Mouse (Mus musculus) liver, adult 2 months (tissue): ENCODE measurements around the gene Dusp1. TPM values are rescaled to one million over a fixed set of nuclear protein-coding genes. Genes with fewer than 3 reads are reported as not detected.
A peak's percentile ranks its signal among the peaks of the same experiment; 100 is the strongest.

Source experiments
- DNase-seq: peaks from one replicate; pipeline ENCODE4 v3.0.0-alpha.2; 2011; ENCODE audit warnings: low read depth, low spot score; ENCODE audit errors: extremely low read depth
- H3K27ac ChIP-seq: fragments of 200-500 bp; replicated peaks from 2 replicates; pipeline ENCODE4 v1.5.1; 2012; ENCODE audit warnings: low read depth, mild to moderate bottlenecking, control low read depth, inconsistent platforms, low read length; ENCODE audit not compliant: insufficient read depth
- H3K27me3 ChIP-seq: fragments of 200-500 bp; 2 replicates; pipeline ENCODE4 v1.6.1; 2012; ENCODE audit warnings: mild to moderate bottlenecking, moderate library complexity, low read length, inconsistent platforms; ENCODE audit not compliant: control insufficient read depth, insufficient read depth
- H3K36me3 ChIP-seq: fragments of 200-500 bp; 2 replicates; pipeline ENCODE4 v1.6.1; 2012; ENCODE audit warnings: low read length, inconsistent platforms; ENCODE audit not compliant: control insufficient read depth, insufficient read depth
- H3K4me1 ChIP-seq: fragments of 200-500 bp; 2 replicates; pipeline ENCODE4 v1.6.1; 2011; ENCODE audit warnings: low read length; ENCODE audit not compliant: control insufficient read depth, insufficient read depth
- H3K4me3 ChIP-seq: fragments of 200-500 bp; 2 replicates; pipeline ENCODE4 v1.5.1; 2011; ENCODE audit warnings: low read depth, mild to moderate bottlenecking, control low read depth, low read length, moderate library complexity; ENCODE audit not compliant: insufficient read depth
- H3K79me2 ChIP-seq: fragments of 200-500 bp; 2 replicates; pipeline ENCODE4 v1.6.1; 2012; ENCODE audit warnings: inconsistent platforms, mild to moderate bottlenecking, low read length, moderate library complexity; ENCODE audit not compliant: control insufficient read depth, insufficient read depth
- H3K9ac ChIP-seq: fragments of 200-500 bp; 2 replicates; pipeline ENCODE4 v1.6.1; 2012; ENCODE audit warnings: low read depth, mild to moderate bottlenecking, control low read depth, inconsistent platforms, low read length
- CTCF ChIP-seq: fragments of 200-500 bp; IDR thresholded peaks from 2 replicates; pipeline ENCODE4 v1.5.1; 2011; ENCODE audit warnings: low read depth, low read length, control low read depth
- POLR2A ChIP-seq: fragments of 200-500 bp; IDR thresholded peaks from 2 replicates; pipeline ENCODE4 v1.6.1; 2011; ENCODE audit warnings: low read length, control low read depth; ENCODE audit not compliant: insufficient read depth; ENCODE audit errors: extremely low read depth
- WGBS: fragments of 180-500 bp; shearing (Covaris S2); methylation state at CpG from one replicate; pipeline ENCODE4 v1.1.7; 2018; 5-methylcytosine and 5-hydroxymethylcytosine counted together
- polyA plus RNA-seq: library from polyadenylated mRNA; depleted of rRNA; stranded (reverse); fragments of >200 nt; gene quantifications from 2 replicates; pipeline ENCODE4 v1.2.3, GENCODE M21; 2012; rRNA removed
- total RNA-seq: library from RNA; depleted of rRNA; stranded (reverse); fragments of >200 nt; gene quantifications from 2 replicates; pipeline ENCODE4 v1.2.3, GENCODE M21; 2014; rRNA removed

Gene Dusp1
- total and polyA plus RNA-seq, 2 experiments, result 10.5 to 22.2 TPM

- H3K4me1 ChIP-seq, result 0 out of 2 replicates have a peak, but pooled peaks cover 14% of the 10 kb centered on the region
- H3K27ac ChIP-seq, result peak overlapping the region; percentile 80
- H3K4me3 ChIP-seq, result no peak overlapping the region
- TF ChIP-seq POLR2A (no peak), CTCF (no peak)
- no peaks in the 10 kb centered on the region for H3K36me3 ChIP-seq
- no peaks in the 10 kb centered on the region for H3K79me2 ChIP-seq
- no peak overlapping the region for H3K9ac ChIP-seq
- WGBS, result 86% methylated on average over 5 of the region's 5 CpGs
- H3K27me3 ChIP-seq, result no peaks in the 10 kb centered on the region
- DNase-seq, result no peak
Measured at GRCm38 (mm10) chr17:26463432-26463831, 98.5 kb downstream of the Dusp1 start.

DNA sequence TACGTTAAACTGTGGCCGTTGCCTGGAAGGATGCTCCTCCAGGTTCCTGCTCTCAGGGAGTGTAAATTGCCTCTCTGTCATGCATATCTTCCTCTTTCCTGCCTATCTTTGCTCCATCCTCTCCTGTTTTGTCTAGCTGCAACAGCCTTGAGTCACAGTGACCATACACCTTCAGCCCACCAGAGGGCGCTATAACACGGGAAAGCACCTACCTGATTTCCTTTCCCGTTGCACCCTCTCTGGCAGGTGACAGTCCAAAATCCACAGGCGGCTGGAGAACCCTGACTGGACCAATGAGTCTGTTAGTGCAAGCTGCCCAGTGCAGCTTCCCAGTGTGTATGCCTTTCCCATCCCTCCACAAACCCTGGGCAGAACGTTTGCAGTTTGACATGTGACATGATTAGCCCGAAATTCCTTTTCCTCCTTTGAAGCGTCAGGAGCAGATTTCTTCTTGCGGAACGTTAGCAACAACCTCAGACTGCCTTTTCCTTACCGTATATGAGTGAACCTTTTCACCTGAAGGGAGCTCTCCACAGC is 99.2 kb downstream of the Dusp1 start:
- TF ChIP-seq POLR2A, result no peak
- TF ChIP-seq CTCF, result peak; percentile 83
- Histone ChIP-seq H3K27me3 (no peaks in the 10 kb centered on the region), H3K4me3 (no peak overlapping the region), H3K36me3 (no peaks in the 10 kb centered on the region), H3K27ac (no peak overlapping the region), H3K9ac (no peak overlapping the region), H3K79me2 (no peaks in the 10 kb centered on the region), H3K4me1 (0 out of 2 replicates have a peak, but pooled peaks cover 13% of the 10 kb centered on the region)
- WGBS, result 32% methylated on average over 12 of the region's 12 CpGs
- DNase-seq, result peak; percentile 71

DNA sequence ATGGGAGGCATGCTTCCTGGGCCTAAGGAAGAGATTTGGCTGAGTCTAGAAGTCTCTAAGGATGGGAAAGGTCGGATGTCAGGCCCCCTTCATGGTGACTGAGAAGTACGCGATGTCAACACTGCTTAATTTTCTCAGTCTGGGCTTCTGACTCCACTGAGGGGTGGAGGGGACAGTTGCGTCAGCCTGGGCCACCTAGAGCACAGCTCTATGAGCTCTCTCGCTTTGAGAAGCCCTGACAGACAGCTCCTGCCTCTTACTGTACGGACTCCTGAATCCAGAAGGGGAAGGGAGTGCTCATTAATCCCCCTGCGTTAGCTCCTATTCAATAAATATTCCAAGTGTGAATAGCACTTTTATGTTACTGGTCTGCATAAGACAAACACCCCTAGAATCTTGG is 103.9 kb downstream of the Dusp1 start:
- WGBS, result 73% methylated on average over 7 of the region's 7 CpGs
- H3K9ac ChIP-seq, result no peak overlapping the region
- 0 out of 2 replicates have a peak, but pooled peaks cover 2% of the 10 kb centered on the region for H3K4me1 ChIP-seq
- H3K27ac ChIP-seq, result no peak overlapping the region
- no peak for TF ChIP-seq POLR2A
- no peak for TF ChIP-seq CTCF
- no peak for DNase-seq
- no peaks in the 10 kb centered on the region for H3K36me3 ChIP-seq
- H3K79me2 ChIP-seq, result no peaks in the 10 kb centered on the region
- no peak overlapping the region for H3K4me3 ChIP-seq
- H3K27me3 ChIP-seq, result no peaks in the 10 kb centered on the region

- Histone ChIP-seq H3K27me3 (no peaks in the 10 kb centered on the region), H3K27ac (no peak overlapping the region), H3K79me2 (no peaks in the 10 kb centered on the region), H3K36me3 (no peaks in the 10 kb centered on the region), H3K9ac (no peak overlapping the region), H3K4me3 (no peak overlapping the region), H3K4me1 (0 out of 2 replicates have a peak, but pooled peaks cover 2% of the 10 kb centered on the region)
- peak; percentile 30 for DNase-seq
- no peak for TF ChIP-seq POLR2A
- TF ChIP-seq CTCF, result no peak
Measured at GRCm38 (mm10) chr17:26457506-26457905, 104.4 kb downstream of the Dusp1 start.

Other genes with a start within 250 kb of the Dusp1 start
- gene Neurl1b, start 147.3 kb downstream of the Dusp1 start, total RNA-seq, result 0.46 and 1.8 TPM in 2 replicates
- gene Neurl1b, start 147.3 kb downstream of the Dusp1 start, polyA plus RNA-seq, result 0.57 and 0.83 TPM in 2 replicates
- 30.7 and 34.6 TPM in 2 replicates for gene Ergic1, start 639 bp downstream of the Dusp1 start, total RNA-seq
- 93.3 and 106 TPM in 2 replicates for gene Ergic1, start 639 bp downstream of the Dusp1 start, polyA plus RNA-seq
- gene Atp6v0e, start 101.1 kb upstream of the Dusp1 start, total RNA-seq, result 104 and 108 TPM in 2 replicates
- 122 and 131 TPM in 2 replicates for gene Atp6v0e, start 101.1 kb upstream of the Dusp1 start, polyA plus RNA-seq
- 28.2 and 37.0 TPM in 2 replicates for gene Crebrf, start 153.5 kb upstream of the Dusp1 start, total RNA-seq
- 1.4 and 1.5 TPM in 2 replicates for gene Crebrf, start 153.5 kb upstream of the Dusp1 start, polyA plus RNA-seq
- gene Bnip1, start 218.9 kb upstream of the Dusp1 start, total RNA-seq, result 22.8 and 25.2 TPM in 2 replicates
- 17.5 and 18.4 TPM in 2 replicates for gene Bnip1, start 218.9 kb upstream of the Dusp1 start, polyA plus RNA-seq